Mouse (Mus musculus) spleen, adult 2 months (tissue): ENCODE results near the gene Dip2a. TPM values are rescaled to one million over a fixed set of nuclear protein-coding genes. Genes with fewer than 3 reads are reported as not detected.

ENCODE experiments used
- DNase-seq, 2 experiments: peaks; one replicate each; pipeline versions ENCODE4 v3.0.0 to v3.0.0-alpha.2; 2012 to 2021; ENCODE audit warnings: low spot score in 2 of 2, low read depth in 1 of 2
- H3K27ac ChIP-seq: fragments of 200-500 bp; 2 replicates; pipeline ENCODE4 v1.5.1; 2012; ENCODE audit warnings: low read length, inconsistent platforms; ENCODE audit not compliant: insufficient read depth
- H3K27me3 ChIP-seq: fragments of 200-500 bp; 2 replicates; pipeline ENCODE4 v1.6.1; 2012; ENCODE audit warnings: mild to moderate bottlenecking, moderate library complexity, low read length, inconsistent platforms; ENCODE audit not compliant: control insufficient read depth, insufficient read depth
- H3K36me3 ChIP-seq: fragments of 200-500 bp; 2 replicates; pipeline ENCODE4 v1.6.1; 2012; ENCODE audit warnings: mild to moderate bottlenecking, low read length, inconsistent platforms; ENCODE audit not compliant: control insufficient read depth, insufficient read depth
- H3K4me1 ChIP-seq: fragments of 200-500 bp; 2 replicates; pipeline ENCODE4 v1.6.1; 2011; ENCODE audit warnings: inconsistent platforms; ENCODE audit not compliant: control insufficient read depth, insufficient read depth, insufficient read length
- H3K4me3 ChIP-seq: fragments of 200-500 bp; 2 replicates; pipeline ENCODE4 v1.5.1; 2011; ENCODE audit warnings: mild to moderate bottlenecking, inconsistent platforms; ENCODE audit not compliant: insufficient read depth, insufficient read length; ENCODE audit errors: extremely low read depth
- CTCF ChIP-seq: fragments of 200-500 bp; IDR thresholded peaks from 2 replicates; pipeline ENCODE4 v1.5.1; 2011; ENCODE audit warnings: mild to moderate bottlenecking, inconsistent platforms; ENCODE audit not compliant: insufficient read depth, insufficient read length, insufficient replicate concordance; ENCODE audit errors: extremely low read depth
- POLR2A ChIP-seq: fragments of 200-500 bp; IDR thresholded peaks from 2 replicates; pipeline ENCODE4 v1.6.1; 2011; ENCODE audit warnings: low read depth, low read length, inconsistent platforms
- WGBS: fragments of 180-500 bp; shearing (Covaris S2); methylation state at CpG from one replicate; pipeline ENCODE4 v1.1.7; 2018; 5-methylcytosine and 5-hydroxymethylcytosine counted together
- polyA plus RNA-seq: library from polyadenylated mRNA; depleted of rRNA; stranded (reverse); fragments of >200 nt; gene quantifications from 2 replicates; pipeline ENCODE4 v1.2.3, GENCODE M21; 2012; rRNA removed

Gene Dip2a
- polyA plus RNA-seq, result 6.9 and 7.1 TPM in 2 replicates

GRCm38 (mm10) chr10:76344711-76345539, at the start of gene Dip2a:
Gene Dip2a, minus strand, starts transcription at chr10:76345291.
- peak within 1 kb of the TSS; percentile 78 for H3K4me3 ChIP-seq
- no peaks in the 10 kb centered on the region for H3K36me3 ChIP-seq
- WGBS, result under 1% methylated on average over 93 of the region's 94 CpGs
- peak; percentile 74 to 93 for DNase-seq
- H3K27me3 ChIP-seq, result peaks cover 6% of the 10 kb centered on the region; the same call in 1 of the 2 replicates
- TF ChIP-seq CTCF, result no peak
- TF ChIP-seq POLR2A, result no peak; the same call in 1 of the 2 replicates
- no peaks in the 10 kb centered on the region; the same call in 1 of the 2 replicates for H3K4me1 ChIP-seq
- peak within 1 kb of the TSS; percentile 66 for H3K27ac ChIP-seq

GRCm38 (mm10) chr10:76392596-76392995, 47.5 kb upstream of the Dip2a start:
- Histone ChIP-seq H3K27ac (no peak overlapping the region), H3K36me3 (peaks cover 40% of the 10 kb centered on the region), H3K4me3 (no peak overlapping the region), H3K4me1 (no peaks in the 10 kb centered on the region), H3K27me3 (no peaks in the 10 kb centered on the region)
- WGBS, result 94% methylated on average over 12 of the region's 12 CpGs
- DNase-seq, result no peak
- TF ChIP-seq CTCF (no peak), POLR2A (no peak)

- Histone ChIP-seq H3K36me3 (peaks cover 40% of the 10 kb centered on the region), H3K4me1 (no peaks in the 10 kb centered on the region), H3K27me3 (no peaks in the 10 kb centered on the region), H3K27ac (no peak overlapping the region), H3K4me3 (no peak overlapping the region)
- 93% methylated on average over 9 of the region's 9 CpGs for WGBS
- TF ChIP-seq POLR2A (no peak), CTCF (peak; percentile 63; the same call in 1 of the 2 replicates)
- no peak for DNase-seq
These were observed 46.7 kb upstream of the Dip2a start for GRCm38 (mm10) chr10:76391786-76392185.

DNA sequence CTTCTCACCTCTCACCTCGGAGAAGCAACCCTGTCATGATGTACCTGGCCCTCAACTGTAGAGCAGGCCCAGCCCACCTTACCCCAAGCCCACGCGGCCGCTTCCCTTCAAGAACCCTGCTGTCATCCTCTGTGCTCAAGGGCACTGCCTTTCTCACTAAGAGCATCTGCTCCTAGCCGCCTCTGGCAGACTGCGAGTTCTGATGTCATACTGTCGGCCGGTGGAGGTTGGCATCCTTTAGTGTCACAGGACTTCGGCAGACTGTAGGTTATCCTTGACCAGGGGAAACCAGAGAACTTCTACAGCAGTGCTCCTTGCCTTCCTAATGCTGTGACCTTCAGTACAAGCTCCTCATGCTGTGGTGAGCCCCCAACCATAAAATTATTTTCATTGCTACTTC, 46.1 kb upstream of the Dip2a start:
- H3K4me1 ChIP-seq, result no peaks in the 10 kb centered on the region
- no peaks in the 10 kb centered on the region for H3K27me3 ChIP-seq
- no peak overlapping the region for H3K27ac ChIP-seq
- peaks cover 36% of the 10 kb centered on the region for H3K36me3 ChIP-seq
- no peak for DNase-seq
- 95% methylated on average over 9 of the region's 9 CpGs for WGBS
- no peak for TF ChIP-seq CTCF
- TF ChIP-seq POLR2A, result no peak
- no peak overlapping the region for H3K4me3 ChIP-seq

GRCm38 (mm10) chr10:76374981-76375380, 29.9 kb upstream of the Dip2a start:
- Histone ChIP-seq H3K4me3 (no peak overlapping the region), H3K36me3 (peaks cover 20% of the 10 kb centered on the region), H3K4me1 (no peaks in the 10 kb centered on the region), H3K27ac (no peak overlapping the region), H3K27me3 (no peaks in the 10 kb centered on the region)
- 96% methylated on average over 18 of the region's 18 CpGs for WGBS
- TF ChIP-seq CTCF, result no peak
- no peak for TF ChIP-seq POLR2A
- no peak for DNase-seq

DNA sequence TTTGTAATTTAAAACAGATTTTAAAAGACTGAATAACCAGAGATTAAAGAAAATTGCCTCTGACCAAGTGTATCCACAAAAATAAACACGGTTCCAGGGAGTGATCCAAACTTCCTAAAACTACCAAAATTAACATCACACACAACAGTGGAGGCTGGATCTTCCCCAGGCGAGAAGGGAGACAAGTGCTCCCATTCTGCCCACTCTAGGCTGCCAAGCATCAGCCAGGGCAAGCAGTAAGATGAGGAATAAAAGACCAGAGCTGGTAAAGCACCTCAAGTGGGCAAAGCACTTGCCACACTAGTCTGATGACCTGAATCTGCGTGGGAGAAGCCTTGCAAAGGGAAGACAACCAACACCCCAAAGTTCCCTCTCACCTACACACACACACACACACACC, 26.6 kb upstream of the Dip2a start:
- no peaks in the 10 kb centered on the region for H3K27me3 ChIP-seq
- 89% methylated on average over 3 of the region's 3 CpGs for WGBS
- H3K36me3 ChIP-seq, result peaks cover 32% of the 10 kb centered on the region
- no peaks in the 10 kb centered on the region for H3K4me1 ChIP-seq
- H3K27ac ChIP-seq, result no peak overlapping the region
- TF ChIP-seq CTCF (no peak), POLR2A (no peak)
- no peak overlapping the region for H3K4me3 ChIP-seq
- DNase-seq, result no peak

DNA sequence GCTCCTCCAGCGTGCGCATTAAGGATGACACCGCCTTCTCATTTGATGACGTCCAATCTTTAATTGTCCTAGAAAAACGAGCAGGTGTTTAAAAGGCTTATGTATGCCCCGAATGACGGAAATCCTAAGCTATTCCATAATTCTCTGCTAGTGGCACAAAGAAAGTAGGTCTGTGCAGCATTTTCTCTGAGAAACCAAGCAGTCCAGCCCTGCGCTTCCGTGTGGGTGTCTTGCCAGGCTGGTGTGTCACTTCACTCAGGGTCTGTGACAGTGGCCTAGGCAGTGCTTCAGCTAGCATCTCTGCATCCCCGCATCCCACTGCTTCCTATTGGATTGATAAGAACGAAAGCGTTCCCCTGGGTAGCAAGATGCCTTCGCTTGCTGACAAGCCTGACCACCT, 23.7 kb upstream of the Dip2a start:
- Histone ChIP-seq H3K4me3 (no peak overlapping the region), H3K27ac (no peak overlapping the region), H3K36me3 (peaks cover 27% of the 10 kb centered on the region), H3K4me1 (no peaks in the 10 kb centered on the region), H3K27me3 (no peaks in the 10 kb centered on the region)
- no peak for TF ChIP-seq CTCF
- no peak for TF ChIP-seq POLR2A
- 97% methylated on average over 13 of the region's 13 CpGs for WGBS
- DNase-seq, result no peak
